Mouse (Mus musculus): ENCODE data around the gene Slc2a3. TPM values are rescaled to one million over a fixed set of nuclear protein-coding genes. Genes with fewer than 3 reads are reported as not detected.
A peak's percentile ranks its signal among the peaks of the same experiment; 100 is the strongest.

Gene Slc2a3
- polyA plus RNA-seq (2016; fragmentation: Nextera tagmentation; extraction: Ambion mirVana) = 17.7 and 24.2 TPM in 2 replicates

- no peaks in the 10 kb centered on the region for H3K36me3 ChIP-seq (replicated peaks)
- H3K27ac ChIP-seq = no peak within 1 kb of the TSS
- peaks cover 18% of the 10 kb centered on the region for H3K27me3 ChIP-seq
- peak within 1 kb of the TSS; percentile 54 for H3K4me3 ChIP-seq (replicated peaks)
- H3K9ac ChIP-seq = peak within 1 kb of the TSS; percentile 66
- no peaks in the 10 kb centered on the region for H3K9me3 ChIP-seq
- peak within 1 kb of the TSS; percentile 94 for H3K4me2 ChIP-seq
- ATAC-seq (ENCODE audit: low FRiP score) = peak; percentile 79
- under 1% methylated on average over 46 of the region's 46 CpGs for WGBS
- peaks cover 17% of the 10 kb centered on the region; the same call in 1 of the 2 replicates for H3K4me1 ChIP-seq
Measured at GRCm38 (mm10) chr6:122801301-122801800, at the start of gene Slc2a3. Gene Slc2a3 (minus strand): TSS chr6:122801640.

- H3K36me3 ChIP-seq (replicated peaks) = peaks cover 44% of the 10 kb centered on the region
- H3K4me2 ChIP-seq = no peak overlapping the region
- H3K9me3 ChIP-seq = no peaks in the 10 kb centered on the region
- H3K4me1 ChIP-seq = no peaks in the 10 kb centered on the region
- no peak overlapping the region for H3K9ac ChIP-seq
- WGBS = 88% methylated on average over 6 of the region's 6 CpGs
- H3K27me3 ChIP-seq = no peaks in the 10 kb centered on the region
- no peak overlapping the region for H3K4me3 ChIP-seq (replicated peaks)
- ATAC-seq (ENCODE audit: low FRiP score) = no peak
- H3K27ac ChIP-seq = no peak overlapping the region
Measured at GRCm38 (mm10) chr6:122843759-122844158, 42.3 kb upstream of the Slc2a3 start.

GRCm38 (mm10) chr6:122837539-122837938 is 36.1 kb upstream of the Slc2a3 start:
- Histone ChIP-seq H3K9ac (no peak overlapping the region), H3K27me3 (no peaks in the 10 kb centered on the region), H3K27ac (no peak overlapping the region), H3K4me1 (no peaks in the 10 kb centered on the region), H3K4me3 (replicated peaks) (no peak overlapping the region), H3K9me3 (no peaks in the 10 kb centered on the region), H3K36me3 (replicated peaks) (peaks cover 77% of the 10 kb centered on the region), H3K4me2 (no peak overlapping the region)
- no peak for ATAC-seq (ENCODE audit: low FRiP score)
- WGBS = 97% methylated on average over 5 of the region's 5 CpGs

GRCm38 (mm10) chr6:122836974-122837373 is 35.5 kb upstream of the Slc2a3 start:
- Histone ChIP-seq H3K36me3 (replicated peaks) (peaks cover 74% of the 10 kb centered on the region), H3K4me2 (no peak overlapping the region), H3K4me1 (no peaks in the 10 kb centered on the region), H3K9ac (no peak overlapping the region), H3K4me3 (replicated peaks) (no peak overlapping the region), H3K27me3 (no peaks in the 10 kb centered on the region), H3K27ac (no peak overlapping the region), H3K9me3 (no peaks in the 10 kb centered on the region)
- 96% methylated on average over 3 of the region's 3 CpGs for WGBS
- no peak for ATAC-seq (ENCODE audit: low FRiP score)

GRCm38 (mm10) chr6:122834365-122834764 is 32.9 kb upstream of the Slc2a3 start:
- Histone ChIP-seq H3K4me3 (replicated peaks) (no peak overlapping the region), H3K36me3 (replicated peaks) (peaks cover 55% of the 10 kb centered on the region), H3K27me3 (no peaks in the 10 kb centered on the region), H3K4me1 (no peaks in the 10 kb centered on the region), H3K27ac (no peak overlapping the region), H3K9me3 (no peaks in the 10 kb centered on the region), H3K9ac (no peak overlapping the region), H3K4me2 (no peak overlapping the region)
- WGBS = 69% methylated on average over 4 of the region's 4 CpGs
- no peak for ATAC-seq (ENCODE audit: low FRiP score)

- no peak for ATAC-seq (ENCODE audit: low FRiP score)
- Histone ChIP-seq H3K27me3 (no peaks in the 10 kb centered on the region), H3K4me2 (no peak overlapping the region), H3K9me3 (no peaks in the 10 kb centered on the region), H3K36me3 (replicated peaks) (peaks cover 45% of the 10 kb centered on the region), H3K9ac (no peak overlapping the region), H3K4me1 (no peaks in the 10 kb centered on the region), H3K27ac (no peak overlapping the region), H3K4me3 (replicated peaks) (no peak overlapping the region)
- WGBS = 88% methylated on average over 7 of the region's 7 CpGs
Measured at GRCm38 (mm10) chr6:122832880-122833279, 31.4 kb upstream of the Slc2a3 start.

- Histone ChIP-seq H3K9me3 (no peaks in the 10 kb centered on the region), H3K27ac (no peak overlapping the region), H3K4me2 (no peak overlapping the region), H3K27me3 (0 out of 2 replicates have a peak, but pooled peaks cover 5% of the 10 kb centered on the region), H3K4me3 (replicated peaks) (no peak overlapping the region), H3K36me3 (replicated peaks) (peaks cover 12% of the 10 kb centered on the region; the same call in 1 of the 2 replicates), H3K4me1 (peaks cover 21% of the 10 kb centered on the region), H3K9ac (no peak overlapping the region)
- 41% methylated on average over 13 of the region's 13 CpGs for WGBS
- no peak for ATAC-seq (ENCODE audit: low FRiP score)
Measured at GRCm38 (mm10) chr6:122828086-122828485, 26.6 kb upstream of the Slc2a3 start.

GRCm38 (mm10) chr6:122825923-122826742 is 24.7 kb upstream of the Slc2a3 start:
- H3K4me3 ChIP-seq (replicated peaks) = peak overlapping the region; percentile 35
- H3K9me3 ChIP-seq = no peaks in the 10 kb centered on the region
- peaks cover 36% of the 10 kb centered on the region for H3K4me1 ChIP-seq
- ATAC-seq (ENCODE audit: low FRiP score) = peak; percentile 63
- WGBS = 5% methylated on average over 23 of the region's 29 CpGs
- 0 out of 2 replicates have a peak, but pooled peaks cover 5% of the 10 kb centered on the region for H3K27me3 ChIP-seq
- peak overlapping the region; percentile 25; the same call in 1 of the 2 replicates for H3K27ac ChIP-seq
- peaks cover 7% of the 10 kb centered on the region; the same call in 1 of the 2 replicates for H3K36me3 ChIP-seq (replicated peaks)
- H3K4me2 ChIP-seq = peak overlapping the region; percentile 64
- H3K9ac ChIP-seq = peak overlapping the region; percentile 54

- H3K9me3 ChIP-seq = no peaks in the 10 kb centered on the region
- peaks cover 4% of the 10 kb centered on the region; the same call in 1 of the 2 replicates for H3K36me3 ChIP-seq (replicated peaks)
- H3K27ac ChIP-seq = no peak overlapping the region
- no peak overlapping the region for H3K4me2 ChIP-seq
- H3K9ac ChIP-seq = no peak overlapping the region
- no peak overlapping the region for H3K4me3 ChIP-seq (replicated peaks)
- H3K27me3 ChIP-seq = 0 out of 2 replicates have a peak, but pooled peaks cover 11% of the 10 kb centered on the region
- no peak for ATAC-seq (ENCODE audit: low FRiP score)
- peaks cover 44% of the 10 kb centered on the region for H3K4me1 ChIP-seq
- WGBS = 91% methylated on average over 9 of the region's 9 CpGs
Measured at GRCm38 (mm10) chr6:122825166-122825565, 23.7 kb upstream of the Slc2a3 start.

GRCm38 (mm10) chr6:122824086-122824485 is 22.6 kb upstream of the Slc2a3 start:
- Histone ChIP-seq H3K4me3 (replicated peaks) (no peak overlapping the region), H3K4me1 (peaks cover 44% of the 10 kb centered on the region), H3K4me2 (no peak overlapping the region), H3K27ac (no peak overlapping the region), H3K9me3 (no peaks in the 10 kb centered on the region), H3K27me3 (0 out of 2 replicates have a peak, but pooled peaks cover 11% of the 10 kb centered on the region), H3K9ac (no peak overlapping the region), H3K36me3 (replicated peaks) (no peaks in the 10 kb centered on the region)
- no peak for ATAC-seq (ENCODE audit: low FRiP score)
- 64% methylated on average over 10 of the region's 10 CpGs for WGBS

GRCm38 (mm10) chr6:122821822-122822221 is 20.4 kb upstream of the Slc2a3 start:
- no peak overlapping the region for H3K9ac ChIP-seq
- no peaks in the 10 kb centered on the region for H3K36me3 ChIP-seq (replicated peaks)
- ATAC-seq (ENCODE audit: low FRiP score) = no peak
- H3K4me2 ChIP-seq = no peak overlapping the region
- no peak overlapping the region for H3K4me3 ChIP-seq (replicated peaks)
- H3K9me3 ChIP-seq = no peaks in the 10 kb centered on the region
- H3K4me1 ChIP-seq = peaks cover 44% of the 10 kb centered on the region
- no peak overlapping the region for H3K27ac ChIP-seq
- 81% methylated on average over 9 of the region's 9 CpGs for WGBS
- H3K27me3 ChIP-seq = 0 out of 2 replicates have a peak, but pooled peaks cover 11% of the 10 kb centered on the region

- WGBS = 20% methylated on average over 15 of the region's 15 CpGs
- no peak for ATAC-seq (ENCODE audit: low FRiP score)
Measured at GRCm38 (mm10) chr6:122820799-122821650, 19.6 kb upstream of the Slc2a3 start.

More at GRCm38 (mm10) chr6:122820799-122821650, 19.6 kb upstream of the Slc2a3 start:
- Histone ChIP-seq H3K9me3 (no peaks in the 10 kb centered on the region), H3K27me3 (0 out of 2 replicates have a peak, but pooled peaks cover 11% of the 10 kb centered on the region), H3K36me3 (replicated peaks) (no peaks in the 10 kb centered on the region), H3K27ac (no peak overlapping the region), H3K4me3 (replicated peaks) (peak overlapping the region; percentile 87), H3K9ac (peak overlapping the region; percentile 89), H3K4me2 (peak overlapping the region; percentile 83), H3K4me1 (peaks cover 36% of the 10 kb centered on the region)
